Mouse (Mus musculus): ENCODE measurements at regions not wholly inside any gene's neighbourhood (a gene's known extent, or its start where the extent isn't known, plus 50 kb on each side); places are given as distances from the start of the nearest gene placed in this dataset.

GRCm38 (mm10) chr13:25808564-25809253, 538.4 kb upstream of the Nrsn1 start:
- H3K4me3 ChIP-seq (ENCODE audit: insufficient read depth, low read length) = no peak overlapping the region
- TF ChIP-seq POLR2A (IDR thresholded peaks at IDR 0.05; ENCODE audit: borderline replicate concordance, low read depth, low read length) (no peak), CTCF (IDR thresholded peaks at IDR 0.05; ENCODE audit: low read depth, low read length) (no peak)
- H3K27ac ChIP-seq (ENCODE audit: insufficient read depth, low read depth, low read length) = no peak overlapping the region

GRCm38 (mm10) chr13:25793216-25793803, 523.0 kb upstream of the Nrsn1 start:
- Histone ChIP-seq H3K4me3 (ENCODE audit: insufficient read depth, low read length) (no peak overlapping the region), H3K27ac (ENCODE audit: insufficient read depth, low read depth, low read length) (peak overlapping the region; percentile 14; the same call in 1 of the 2 replicates), H3K4me1 (ENCODE audit: control insufficient read depth, insufficient read depth, low read length) (peaks cover 32% of the 10 kb centered on the region)
- no peak for TF ChIP-seq CTCF (IDR thresholded peaks at IDR 0.05; ENCODE audit: low read depth, low read length)
- no peak for TF ChIP-seq POLR2A (IDR thresholded peaks at IDR 0.05; ENCODE audit: borderline replicate concordance, low read depth, low read length)

More at GRCm38 (mm10) chr13:25808564-25809253, 538.4 kb upstream of the Nrsn1 start:
- no peaks in the 10 kb centered on the region for H3K4me1 ChIP-seq (ENCODE audit: control insufficient read depth, insufficient read depth, low read length)

- TF ChIP-seq POLR2A (IDR thresholded peaks at IDR 0.05; ENCODE audit: borderline replicate concordance, low read depth, low read length) = no peak
- no peak for TF ChIP-seq CTCF (IDR thresholded peaks at IDR 0.05; ENCODE audit: low read depth, low read length)
- no peak overlapping the region for H3K4me3 ChIP-seq (ENCODE audit: insufficient read depth, low read length)
- H3K27ac ChIP-seq (ENCODE audit: insufficient read depth, low read depth, low read length) = no peak overlapping the region
- no peaks in the 10 kb centered on the region for H3K4me1 ChIP-seq (ENCODE audit: control insufficient read depth, insufficient read depth, low read length)
These were observed 510.9 kb upstream of the Nrsn1 start for GRCm38 (mm10) chr13:25781161-25781560.

- TF ChIP-seq CTCF (IDR thresholded peaks at IDR 0.05; ENCODE audit: low read depth, low read length) (no peak), POLR2A (IDR thresholded peaks at IDR 0.05; ENCODE audit: borderline replicate concordance, low read depth, low read length) (no peak)
- no peak overlapping the region for H3K4me3 ChIP-seq (ENCODE audit: insufficient read depth, low read length)
- H3K4me1 ChIP-seq (ENCODE audit: control insufficient read depth, insufficient read depth, low read length) = no peaks in the 10 kb centered on the region
These were observed 507.4 kb upstream of the Nrsn1 start for GRCm38 (mm10) chr13:25777706-25778105.

GRCm38 (mm10) chr13:25774586-25775182, 504.4 kb upstream of the Nrsn1 start:
- no peak for TF ChIP-seq POLR2A (IDR thresholded peaks at IDR 0.05; ENCODE audit: borderline replicate concordance, low read depth, low read length)
- TF ChIP-seq CTCF (IDR thresholded peaks at IDR 0.05; ENCODE audit: low read depth, low read length) = no peak
- no peaks in the 10 kb centered on the region for H3K4me1 ChIP-seq (ENCODE audit: control insufficient read depth, insufficient read depth, low read length)
- H3K4me3 ChIP-seq (ENCODE audit: insufficient read depth, low read length) = no peak overlapping the region
- no peak overlapping the region for H3K27ac ChIP-seq (ENCODE audit: insufficient read depth, low read depth, low read length)

More at GRCm38 (mm10) chr13:25777706-25778105, 507.4 kb upstream of the Nrsn1 start:
- no peak overlapping the region for H3K27ac ChIP-seq (ENCODE audit: insufficient read depth, low read depth, low read length)

- TF ChIP-seq CTCF (IDR thresholded peaks at IDR 0.05; ENCODE audit: low read depth, low read length) (no peak), POLR2A (IDR thresholded peaks at IDR 0.05; ENCODE audit: borderline replicate concordance, low read depth, low read length) (no peak)
- Histone ChIP-seq H3K27ac (ENCODE audit: insufficient read depth, low read depth, low read length) (no peak overlapping the region), H3K4me1 (ENCODE audit: control insufficient read depth, insufficient read depth, low read length) (no peaks in the 10 kb centered on the region), H3K4me3 (ENCODE audit: insufficient read depth, low read length) (no peak overlapping the region)
These were observed 484.3 kb upstream of the Nrsn1 start for GRCm38 (mm10) chr13:25754515-25755105.

GRCm38 (mm10) chr13:25751409-25751777, 481.1 kb upstream of the Nrsn1 start:
- no peaks in the 10 kb centered on the region for H3K4me1 ChIP-seq (ENCODE audit: control insufficient read depth, insufficient read depth, low read length)
- TF ChIP-seq CTCF (IDR thresholded peaks at IDR 0.05; ENCODE audit: low read depth, low read length) (no peak), POLR2A (IDR thresholded peaks at IDR 0.05; ENCODE audit: borderline replicate concordance, low read depth, low read length) (no peak)
- H3K27ac ChIP-seq (ENCODE audit: insufficient read depth, low read depth, low read length) = no peak overlapping the region
- no peak overlapping the region for H3K4me3 ChIP-seq (ENCODE audit: insufficient read depth, low read length)

- no peak for TF ChIP-seq CTCF (IDR thresholded peaks at IDR 0.05; ENCODE audit: low read depth, low read length)
- TF ChIP-seq POLR2A (IDR thresholded peaks at IDR 0.05; ENCODE audit: borderline replicate concordance, low read depth, low read length) = no peak
These were observed 480.4 kb upstream of the Nrsn1 start for GRCm38 (mm10) chr13:25750460-25751408.

GRCm38 (mm10) chr13:25738601-25739000, 468.3 kb upstream of the Nrsn1 start:
- TF ChIP-seq CTCF (IDR thresholded peaks at IDR 0.05; ENCODE audit: low read depth, low read length) (no peak), POLR2A (IDR thresholded peaks at IDR 0.05; ENCODE audit: borderline replicate concordance, low read depth, low read length) (no peak)
- Histone ChIP-seq H3K27ac (ENCODE audit: insufficient read depth, low read depth, low read length) (no peak overlapping the region), H3K4me1 (ENCODE audit: control insufficient read depth, insufficient read depth, low read length) (no peaks in the 10 kb centered on the region), H3K4me3 (ENCODE audit: insufficient read depth, low read length) (no peak overlapping the region)

More at GRCm38 (mm10) chr13:25750460-25751408, 480.4 kb upstream of the Nrsn1 start:
- H3K4me1 ChIP-seq (ENCODE audit: control insufficient read depth, insufficient read depth, low read length) = no peaks in the 10 kb centered on the region
- H3K4me3 ChIP-seq (ENCODE audit: insufficient read depth, low read length) = no peak overlapping the region
- H3K27ac ChIP-seq (ENCODE audit: insufficient read depth, low read depth, low read length) = no peak overlapping the region

Data from bone marrow macrophage, adult 2 months (primary cell).